Mouse (Mus musculus) liver, embryonic 13.5 days (tissue): Measurements from ENCODE around the gene Nlrp1b. TPM values are rescaled to one million over a fixed set of nuclear protein-coding genes. Genes with fewer than 3 reads are reported as not detected.

ENCODE experiments used
- ATAC-seq: fragments of 200-750 bp; cut with Nextera tagmentation; 2 replicates; pipeline ENCODE4 v1.8.0; 2017; ENCODE audit warnings: low read depth, mild to moderate bottlenecking, moderate number of reproducible peaks, moderate library complexity
- DNase-seq: peaks from one replicate; pipeline ENCODE4 v3.0.0; 2022
- H3K27ac ChIP-seq: fragments of 300-500 bp; sonication (generic); 2 replicates; pipeline ENCODE4 v1.5.1; 2015; ENCODE audit warnings: moderate library complexity, mild to moderate bottlenecking, inconsistent platforms
- H3K27me3 ChIP-seq: fragments of 300-500 bp; sonication (generic); 2 replicates; pipeline ENCODE4 v1.6.1; 2015; ENCODE audit warnings: mild to moderate bottlenecking, inconsistent platforms
- H3K36me3 ChIP-seq: fragments of 300-500 bp; sonication (generic); 2 replicates; pipeline ENCODE4 v1.6.1; 2015; ENCODE audit warnings: mild to moderate bottlenecking, inconsistent platforms
- H3K4me1 ChIP-seq: fragments of 300-500 bp; sonication (generic); replicated peaks from 2 replicates; pipeline ENCODE4 v1.6.1; 2015; ENCODE audit warnings: inconsistent platforms
- H3K4me2 ChIP-seq: fragments of 300-500 bp; sonication (generic); 2 replicates; pipeline ENCODE4 v1.6.1; 2015; ENCODE audit warnings: inconsistent platforms, mild to moderate bottlenecking, moderate library complexity
- H3K4me3 ChIP-seq: fragments of 300-500 bp; sonication (generic); replicated peaks from 2 replicates; pipeline ENCODE4 v1.5.1; 2015; ENCODE audit warnings: mild to moderate bottlenecking, inconsistent platforms
- H3K9ac ChIP-seq: fragments of 300-500 bp; sonication (generic); 2 replicates; pipeline ENCODE4 v1.6.1; 2015; ENCODE audit warnings: mild to moderate bottlenecking, inconsistent platforms
- H3K9me3 ChIP-seq: fragments of 300-500 bp; sonication (generic); replicated peaks from 2 replicates; pipeline ENCODE4 v1.6.1; 2016; ENCODE audit warnings: inconsistent platforms
- WGBS: fragments of 180-500 bp; shearing (Covaris S2); methylation state at CpG from one replicate; pipeline ENCODE4 v1.1.7; 2015; ENCODE audit not compliant: insufficient replicate concordance; 5-methylcytosine and 5-hydroxymethylcytosine counted together
- polyA plus RNA-seq: library from polyadenylated mRNA; unstranded; fragments of >200 nt; fragmentation: Nextera tagmentation; extraction: Ambion mirVana; gene quantifications from 2 replicates; pipeline ENCODE4 v1.2.1, GENCODE M21; 2015

Gene Nlrp1b
- polyA plus RNA-seq: not detected in 2 replicates

GRCm38 (mm10) chr11:71230684-71231480 is at the start of gene Nlrp1b:
Gene Nlrp1b (minus strand): TSS chr11:71230733.
- no peak for ATAC-seq
- Histone ChIP-seq H3K27me3 (no peaks in the 10 kb centered on the region), H3K9ac (no peak within 1 kb of the TSS), H3K36me3 (no peaks in the 10 kb centered on the region), H3K27ac (no peak within 1 kb of the TSS), H3K4me1 (0 out of 2 replicates have a peak, but pooled peaks cover 4% of the 10 kb centered on the region), H3K4me2 (no peak within 1 kb of the TSS), H3K4me3 (no peak within 1 kb of the TSS), H3K9me3 (no peaks in the 10 kb centered on the region)
- WGBS: 38% methylated on average over 2 of the region's 2 CpGs
- no peak for DNase-seq

GRCm38 (mm10) chr11:71261036-71261435 is 30.5 kb upstream of the Nlrp1b start:
- H3K36me3 ChIP-seq: no peaks in the 10 kb centered on the region
- H3K4me3 ChIP-seq: no peak overlapping the region
- ATAC-seq (no peak), DNase-seq (no peak)
- WGBS: 50% methylated on average over 3 of the region's 3 CpGs
- H3K27ac ChIP-seq: no peak overlapping the region
- H3K27me3 ChIP-seq: no peaks in the 10 kb centered on the region
- H3K4me2 ChIP-seq: no peak overlapping the region
- no peak overlapping the region for H3K9ac ChIP-seq
- H3K9me3 ChIP-seq: no peaks in the 10 kb centered on the region
- H3K4me1 ChIP-seq: no peaks in the 10 kb centered on the region

- peak; percentile 17 for DNase-seq
- WGBS: 8% methylated on average over 5 of the region's 5 CpGs
- no peaks in the 10 kb centered on the region for H3K27me3 ChIP-seq
- H3K27ac ChIP-seq: no peak overlapping the region
- H3K4me3 ChIP-seq: no peak overlapping the region
- peak; percentile 69 for ATAC-seq
- no peaks in the 10 kb centered on the region for H3K36me3 ChIP-seq
- H3K9ac ChIP-seq: no peak overlapping the region
- no peaks in the 10 kb centered on the region for H3K4me1 ChIP-seq
- H3K9me3 ChIP-seq: no peaks in the 10 kb centered on the region
- no peak overlapping the region for H3K4me2 ChIP-seq
Measured at GRCm38 (mm10) chr11:71251333-71251732, 20.8 kb upstream of the Nlrp1b start.

GRCm38 (mm10) chr11:71224614-71225013 is 5.9 kb downstream of the Nlrp1b start:
- H3K4me3 ChIP-seq: no peak overlapping the region
- no peak overlapping the region for H3K27ac ChIP-seq
- DNase-seq (no peak), ATAC-seq (no peak)
- no peaks in the 10 kb centered on the region for H3K4me1 ChIP-seq
- 45% methylated on average over 2 of the region's 2 CpGs for WGBS
- no peaks in the 10 kb centered on the region for H3K9me3 ChIP-seq
- no peak overlapping the region for H3K9ac ChIP-seq
- no peak overlapping the region for H3K4me2 ChIP-seq
- no peaks in the 10 kb centered on the region for H3K27me3 ChIP-seq
- H3K36me3 ChIP-seq: no peaks in the 10 kb centered on the region

GRCm38 (mm10) chr11:71202703-71203102 is 27.8 kb downstream of the Nlrp1b start:
- DNase-seq (no peak), ATAC-seq (no peak)
- no peaks in the 10 kb centered on the region for H3K27me3 ChIP-seq
- no peak overlapping the region for H3K9ac ChIP-seq
- H3K4me2 ChIP-seq: no peak overlapping the region
- H3K27ac ChIP-seq: no peak overlapping the region
- H3K9me3 ChIP-seq: no peaks in the 10 kb centered on the region
- WGBS: 44% methylated on average over 4 of the region's 4 CpGs
- no peaks in the 10 kb centered on the region for H3K4me1 ChIP-seq
- no peak overlapping the region for H3K4me3 ChIP-seq
- no peaks in the 10 kb centered on the region for H3K36me3 ChIP-seq

GRCm38 (mm10) chr11:71199349-71199748 is 31.2 kb downstream of the Nlrp1b start:
- no peaks in the 10 kb centered on the region for H3K36me3 ChIP-seq
- no peaks in the 10 kb centered on the region for H3K9me3 ChIP-seq
- DNase-seq: no peak
- no peaks in the 10 kb centered on the region for H3K4me1 ChIP-seq
- H3K4me3 ChIP-seq: no peak overlapping the region
- no peaks in the 10 kb centered on the region for H3K27me3 ChIP-seq
- 61% methylated on average over 2 of the region's 2 CpGs for WGBS
- H3K4me2 ChIP-seq: no peak overlapping the region
- H3K27ac ChIP-seq: no peak overlapping the region
- ATAC-seq: no peak
- H3K9ac ChIP-seq: no peak overlapping the region

- Histone ChIP-seq H3K4me1 (no peaks in the 10 kb centered on the region), H3K27ac (no peak overlapping the region), H3K9ac (no peak overlapping the region), H3K4me3 (no peak overlapping the region), H3K9me3 (no peaks in the 10 kb centered on the region), H3K4me2 (no peak overlapping the region), H3K36me3 (no peaks in the 10 kb centered on the region), H3K27me3 (no peaks in the 10 kb centered on the region)
- 37% methylated on average over 1 of the region's 1 CpGs for WGBS
- no peak for ATAC-seq
- DNase-seq: no peak
Measured at GRCm38 (mm10) chr11:71169633-71170032, 60.9 kb downstream of the Nlrp1b start.

GRCm38 (mm10) chr11:71164139-71164538 is 66.4 kb downstream of the Nlrp1b start:
- H3K9me3 ChIP-seq: no peaks in the 10 kb centered on the region
- no peak overlapping the region for H3K4me3 ChIP-seq
- no peaks in the 10 kb centered on the region for H3K36me3 ChIP-seq
- 38% methylated on average over 1 of the region's 1 CpGs for WGBS
- ATAC-seq (no peak), DNase-seq (no peak)
- H3K4me2 ChIP-seq: no peak overlapping the region
- no peaks in the 10 kb centered on the region for H3K4me1 ChIP-seq
- H3K9ac ChIP-seq: no peak overlapping the region
- no peak overlapping the region for H3K27ac ChIP-seq
- no peaks in the 10 kb centered on the region for H3K27me3 ChIP-seq

- ATAC-seq (no peak), DNase-seq (no peak)
- Histone ChIP-seq H3K9ac (no peak overlapping the region), H3K4me3 (no peak overlapping the region), H3K27me3 (no peaks in the 10 kb centered on the region), H3K27ac (no peak overlapping the region), H3K36me3 (no peaks in the 10 kb centered on the region), H3K9me3 (no peaks in the 10 kb centered on the region), H3K4me1 (no peaks in the 10 kb centered on the region), H3K4me2 (no peak overlapping the region)
- WGBS: 36% methylated on average over 3 of the region's 3 CpGs
Measured at GRCm38 (mm10) chr11:71159439-71160136, 70.9 kb downstream of the Nlrp1b start.

- H3K4me1 ChIP-seq: no peaks in the 10 kb centered on the region
- DNase-seq: no peak
- H3K9me3 ChIP-seq: no peaks in the 10 kb centered on the region
- ATAC-seq: no peak
- no peak overlapping the region for H3K4me3 ChIP-seq
- H3K9ac ChIP-seq: no peak overlapping the region
- H3K4me2 ChIP-seq: no peak overlapping the region
- 50% methylated on average over 1 of the region's 1 CpGs for WGBS
- no peaks in the 10 kb centered on the region for H3K36me3 ChIP-seq
- no peak overlapping the region for H3K27ac ChIP-seq
- H3K27me3 ChIP-seq: no peaks in the 10 kb centered on the region
Measured at GRCm38 (mm10) chr11:71155272-71155671, 75.3 kb downstream of the Nlrp1b start.

- H3K4me3 ChIP-seq: no peak within 1 kb of the TSS
- ATAC-seq (no peak), DNase-seq (no peak)
- no peak within 1 kb of the TSS for H3K4me2 ChIP-seq
- no peaks in the 10 kb centered on the region for H3K9me3 ChIP-seq
- 17% methylated on average over 3 of the region's 3 CpGs for WGBS
- H3K27me3 ChIP-seq: no peaks in the 10 kb centered on the region
- H3K36me3 ChIP-seq: no peaks in the 10 kb centered on the region
- no peaks in the 10 kb centered on the region for H3K4me1 ChIP-seq
- H3K9ac ChIP-seq: no peak within 1 kb of the TSS
- H3K27ac ChIP-seq: no peak within 1 kb of the TSS
Measured at GRCm38 (mm10) chr11:71144661-71145060, 85.9 kb downstream of the Nlrp1b start, which contains the start of gene Nlrp1a. Gene Nlrp1a (minus strand): TSS chr11:71144704.
